Mouse (Mus musculus): ENCODE measurements at regions not wholly inside any gene's neighbourhood (a gene's known extent, or its start where the extent isn't known, plus 50 kb on each side); places are given as distances from the start of the nearest gene placed in this dataset.

DNA sequence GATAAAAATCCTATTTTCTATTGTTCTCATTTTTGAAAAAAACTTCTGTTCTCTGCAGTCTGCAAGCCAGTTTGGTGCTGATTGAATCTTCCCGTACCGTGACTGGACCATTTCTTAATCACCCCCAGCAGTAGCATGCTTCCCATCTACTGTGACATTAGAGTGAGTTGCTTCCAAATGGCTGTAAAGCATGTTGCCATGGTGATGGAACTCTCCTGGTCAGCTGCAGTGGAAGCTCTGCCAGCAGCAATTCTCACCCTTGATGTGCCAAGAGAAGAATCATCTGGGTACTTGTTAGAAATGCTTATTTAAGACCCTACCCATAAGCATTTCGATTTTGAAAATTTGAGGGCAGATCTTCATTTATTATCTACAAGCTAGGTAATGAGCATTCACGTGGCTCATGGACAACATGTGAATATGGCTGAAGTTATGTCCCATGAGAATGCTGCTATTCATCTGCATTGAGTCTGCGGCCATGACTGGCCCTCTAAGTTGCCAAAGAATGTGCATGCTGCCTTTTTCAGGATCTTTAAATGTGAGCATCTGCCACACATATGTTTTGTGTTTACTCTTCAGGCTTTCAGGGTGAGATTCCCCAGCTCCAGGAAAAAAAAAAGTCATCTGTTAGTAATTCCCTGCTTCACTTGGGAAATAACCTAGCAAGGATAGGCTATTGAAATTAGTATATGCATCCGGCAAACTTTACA is 62.8 kb downstream of the H2al1n start:
- DNase-seq (ENCODE audit: low spot score in 2 of 2), result peak in 1 of 2 experiments; percentile 12

DNA sequence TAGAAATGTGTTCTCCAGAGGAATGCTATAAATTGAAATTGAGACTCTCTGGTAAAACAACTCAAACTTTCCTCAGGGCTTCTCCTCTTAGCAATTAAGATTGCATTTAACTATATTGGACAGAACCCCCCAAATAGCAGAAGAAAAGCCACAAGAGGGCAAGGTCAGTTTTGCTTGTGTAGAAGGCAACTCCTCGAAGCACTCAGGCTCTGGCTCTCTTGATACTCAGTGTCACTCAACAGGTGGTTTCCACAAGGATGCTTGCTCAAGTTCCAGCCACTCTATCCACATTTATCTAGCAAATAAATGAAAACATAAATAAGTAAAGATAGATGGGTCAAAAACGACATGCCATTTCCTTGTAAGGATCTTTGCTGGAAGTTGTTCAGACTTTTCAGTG is 68.4 kb downstream of the H2al1n start:
- no peak for DNase-seq (ENCODE audit: low spot score in 2 of 2)

DNA sequence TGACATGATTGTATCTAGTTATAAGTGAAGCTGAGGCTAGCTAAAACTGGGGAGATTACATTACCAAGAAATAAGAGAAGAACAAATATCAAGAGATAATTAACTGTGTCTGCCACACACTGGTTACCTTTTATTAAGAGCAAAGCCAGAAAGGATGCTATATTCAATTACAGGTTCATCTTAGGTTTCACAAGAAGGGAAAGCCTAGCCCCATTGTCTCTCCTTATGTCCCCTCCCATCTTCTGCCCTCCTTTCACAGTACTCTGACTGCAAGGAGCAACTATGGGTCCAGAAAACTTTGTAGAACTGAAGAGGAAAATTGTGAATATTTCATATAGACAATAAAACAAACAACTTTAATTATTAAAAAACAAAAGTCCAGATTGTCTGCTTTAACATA is 68.8 kb downstream of the H2al1n start:
- DNase-seq (ENCODE audit: low spot score in 2 of 2), result no peak

DNA sequence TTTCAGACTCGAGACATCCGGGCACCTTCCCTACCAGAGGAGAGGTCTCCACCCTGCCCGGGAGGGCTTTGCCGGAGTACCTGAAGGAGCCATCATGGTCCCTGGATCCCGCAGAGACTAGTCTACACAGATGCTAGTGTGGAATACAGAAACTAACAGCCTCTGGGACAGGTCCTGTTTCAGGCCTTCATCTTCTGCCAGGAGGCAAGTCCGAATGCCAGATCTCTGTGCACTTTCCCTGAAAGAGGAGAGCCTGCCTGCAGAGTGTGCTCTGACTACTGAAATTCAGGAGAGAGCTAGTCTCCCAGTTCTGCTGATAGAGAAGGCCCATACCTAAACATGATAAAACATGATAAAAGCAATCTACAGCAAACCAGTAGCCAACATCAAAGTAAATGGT is 83.9 kb downstream of the H2al1n start:
- no peak for DNase-seq (ENCODE audit: low spot score in 2 of 2)

DNA sequence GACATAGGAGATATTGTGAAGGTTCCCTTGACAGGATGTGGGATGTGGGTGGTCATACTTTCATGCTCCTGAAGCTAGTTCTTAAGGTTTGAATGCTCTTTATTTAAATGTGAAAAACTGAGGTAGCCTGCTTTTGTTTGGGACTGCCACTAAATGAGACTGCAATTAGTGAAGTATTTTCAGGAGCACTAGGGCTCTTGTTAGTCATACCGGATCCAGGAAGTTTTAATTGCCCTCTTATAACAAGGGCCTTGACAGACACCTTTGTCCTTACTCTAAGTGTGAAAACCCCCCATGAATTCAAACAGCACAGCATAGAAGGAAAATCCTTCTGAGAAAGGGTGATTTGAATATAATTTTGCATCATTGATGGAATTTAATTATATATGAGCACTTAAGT is 91.2 kb downstream of the H2al1n start:
- no peak for DNase-seq (ENCODE audit: low spot score in 2 of 2)

DNA sequence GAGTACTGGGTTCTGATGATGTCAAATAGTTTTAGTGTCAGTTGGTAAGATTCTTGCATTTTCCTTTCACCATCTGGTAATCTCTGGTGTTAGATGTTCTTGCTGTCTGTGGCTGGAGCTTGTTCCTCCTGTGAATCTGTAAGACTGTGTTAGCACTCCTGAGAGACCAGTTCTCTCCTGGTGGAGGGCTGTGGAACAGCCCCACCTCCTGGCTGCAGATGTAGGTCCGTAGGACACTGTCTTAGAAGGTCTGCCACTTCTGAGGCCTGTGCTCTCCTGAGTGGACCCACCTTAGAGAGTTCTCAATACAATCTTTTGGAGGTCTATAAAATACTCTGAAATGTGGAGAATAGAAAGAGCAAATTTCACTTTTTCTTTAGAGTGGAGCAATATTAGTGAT is 101.8 kb downstream of the H2al1n start:
- no peak for DNase-seq (ENCODE audit: low spot score in 2 of 2)

DNA sequence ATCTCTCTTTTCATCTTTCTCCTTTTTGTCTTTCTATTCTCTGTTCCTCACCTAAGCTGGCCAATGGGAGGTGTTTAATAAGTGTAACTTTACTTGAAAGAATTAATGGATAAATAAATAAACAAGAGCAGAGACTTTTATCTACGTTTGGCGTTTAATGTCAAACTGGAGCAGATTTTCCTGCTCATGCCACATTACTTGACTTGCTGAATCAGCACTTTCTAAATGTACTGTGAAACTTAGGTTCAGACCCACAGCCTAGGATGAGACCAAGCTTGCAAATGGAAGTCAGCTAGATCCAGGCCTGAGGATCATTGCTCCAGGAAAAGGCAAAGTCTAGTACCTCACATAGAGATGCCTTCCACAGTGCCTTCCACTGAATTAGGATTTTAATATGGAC is 141.5 kb downstream of the H2al1n start:
- no peak for DNase-seq (ENCODE audit: low spot score in 2 of 2)

DNA sequence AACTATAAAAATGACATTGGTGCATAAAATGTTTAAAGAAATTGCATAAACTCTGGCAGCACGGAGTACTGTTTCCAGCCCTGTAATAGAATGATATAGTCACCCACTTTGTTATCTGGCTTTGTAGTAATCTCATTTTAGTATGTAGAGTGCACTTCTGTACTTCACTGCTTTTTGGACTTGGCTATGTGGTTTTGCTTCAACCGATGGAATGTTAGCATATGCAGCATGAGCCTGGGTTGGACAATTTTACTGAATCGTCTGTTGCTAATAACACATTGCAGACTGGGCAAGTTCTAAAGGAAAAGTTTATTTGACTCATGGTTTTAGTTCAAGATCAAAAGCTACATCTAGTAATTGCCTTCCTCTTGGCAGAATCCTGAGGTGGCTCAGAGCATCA is 142.4 kb downstream of the H2al1n start:
- DNase-seq (ENCODE audit: low spot score in 2 of 2), result no peak

DNA sequence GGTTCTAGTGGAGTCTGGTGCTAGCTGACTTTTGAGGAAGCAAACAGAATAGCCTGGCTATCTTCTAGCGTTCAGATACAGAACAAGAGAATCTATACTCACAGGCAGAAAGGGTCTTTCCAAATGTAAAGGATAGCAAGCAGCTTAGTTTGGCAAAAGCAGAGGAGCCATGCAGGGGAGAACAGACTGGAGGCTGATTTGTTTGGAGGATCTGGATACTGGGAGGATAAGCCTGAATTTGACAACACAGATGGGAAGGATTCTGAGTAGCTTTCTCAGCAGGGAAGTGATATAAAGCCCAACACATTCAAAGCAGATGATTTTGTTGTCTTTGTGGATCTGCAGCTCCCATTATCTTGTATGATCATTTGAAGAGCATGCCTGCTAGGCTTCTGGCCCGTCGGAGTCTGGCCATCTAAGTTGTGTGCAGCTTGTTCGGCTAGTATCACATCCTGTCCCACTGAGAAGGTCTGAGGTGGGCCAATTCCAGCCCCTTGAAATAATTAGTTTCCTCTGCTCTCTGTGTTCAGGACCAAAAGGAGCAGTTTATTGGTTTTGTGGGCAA is 145.6 kb downstream of the H2al1n start:
- DNase-seq (ENCODE audit: low spot score in 2 of 2), result no peak
